Mouse (Mus musculus) neural tube, embryonic 12.5 days (tissue): ENCODE data around the gene Hmg20b. TPM values are rescaled to one million over a fixed set of nuclear protein-coding genes. Genes with fewer than 3 reads are reported as not detected.

Experiments used
- ATAC-seq: fragments of 200-750 bp; cut with Nextera tagmentation; 2 replicates; pipeline ENCODE4 v1.8.0; 2017; ENCODE audit warnings: low read depth, mild to moderate bottlenecking, moderate TSS enrichment, moderate library complexity; ENCODE audit not compliant: low FRiP score
- H3K27ac ChIP-seq: fragments of 300-500 bp; sonication (generic); 2 replicates; pipeline ENCODE4 v1.5.1; 2016
- H3K27me3 ChIP-seq: fragments of 300-500 bp; sonication (generic); replicated peaks from 2 replicates; pipeline ENCODE4 v1.6.1; 2016; ENCODE audit warnings: mild to moderate bottlenecking
- H3K36me3 ChIP-seq: fragments of 300-500 bp; sonication (generic); 2 replicates; pipeline ENCODE4 v1.6.1; 2016; ENCODE audit warnings: mild to moderate bottlenecking
- H3K4me1 ChIP-seq: fragments of 300-500 bp; sonication (generic); 2 replicates; pipeline ENCODE4 v1.6.1; 2016
- H3K4me2 ChIP-seq: fragments of 300-500 bp; sonication (generic); replicated peaks from 2 replicates; pipeline ENCODE4 v1.6.1; 2016; ENCODE audit warnings: mild to moderate bottlenecking
- H3K4me3 ChIP-seq: fragments of 300-500 bp; sonication (generic); 2 replicates; pipeline ENCODE4 v1.5.1; 2016
- H3K9ac ChIP-seq: fragments of 300-500 bp; sonication (generic); 2 replicates; pipeline ENCODE4 v1.6.1; 2016; ENCODE audit warnings: mild to moderate bottlenecking
- H3K9me3 ChIP-seq: fragments of 300-500 bp; sonication (generic); 2 replicates; pipeline ENCODE4 v1.6.1; 2016; ENCODE audit warnings: mild to moderate bottlenecking
- WGBS: fragments of 180-500 bp; shearing (Covaris S2); methylation state at CpG from one replicate; pipeline ENCODE4 v1.1.7; 2016; 5-methylcytosine and 5-hydroxymethylcytosine counted together
- microRNA-seq: library from miRNA; unstranded; fragments of <30 nt; microRNA quantifications from one replicate; pipeline ENCODE4, GENCODE M21; 2017
- polyA plus RNA-seq: library from polyadenylated mRNA; unstranded; fragments of >200 nt; fragmentation: Nextera tagmentation; extraction: Ambion mirVana; gene quantifications from 2 replicates; pipeline ENCODE4 v1.2.1, GENCODE M21; 2016

The Hmg20b gene
- polyA plus RNA-seq, 1 experiment from 2014 or later: 95.6 TPM

- Histone ChIP-seq H3K36me3 (peaks cover 4% of the 10 kb centered on the region; the same call in 1 of the 2 replicates), H3K27me3 (no peaks in the 10 kb centered on the region)
Observed at GRCm38 (mm10) chr10:81298369-81299100, 51.7 kb downstream of the Hmg20b start.

GRCm38 (mm10) chr10:81297845-81298244 lies 52.4 kb downstream of the Hmg20b start:
- H3K27ac ChIP-seq: 0 out of 2 replicates have a peak overlapping the region, but pooled peaks have one; percentile 15
- H3K27me3 ChIP-seq: no peaks in the 10 kb centered on the region
- H3K4me2 ChIP-seq: 0 out of 2 replicates have a peak overlapping the region, but pooled peaks have one; percentile 5
- no peak overlapping the region for H3K9ac ChIP-seq
- ATAC-seq: no peak
- H3K9me3 ChIP-seq: no peaks in the 10 kb centered on the region
- no peak overlapping the region for H3K4me3 ChIP-seq
- 70% methylated on average over 10 of the region's 10 CpGs for WGBS
- peaks cover 41% of the 10 kb centered on the region for H3K4me1 ChIP-seq
- peaks cover 4% of the 10 kb centered on the region; the same call in 1 of the 2 replicates for H3K36me3 ChIP-seq

More at GRCm38 (mm10) chr10:81298369-81299100, 51.7 kb downstream of the Hmg20b start:
- H3K4me1 ChIP-seq: peaks cover 45% of the 10 kb centered on the region
- H3K4me3 ChIP-seq: no peak overlapping the region
- no peak for ATAC-seq
- 94% methylated on average over 17 of the region's 17 CpGs for WGBS
- no peak overlapping the region for H3K9ac ChIP-seq
- H3K27ac ChIP-seq: no peak overlapping the region
- no peak overlapping the region for H3K4me2 ChIP-seq
- no peaks in the 10 kb centered on the region for H3K9me3 ChIP-seq

GRCm38 (mm10) chr10:81297246-81297645 lies 53.0 kb downstream of the Hmg20b start:
- peaks cover 35% of the 10 kb centered on the region for H3K4me1 ChIP-seq
- H3K27me3 ChIP-seq: no peaks in the 10 kb centered on the region
- H3K9ac ChIP-seq: no peak overlapping the region
- H3K27ac ChIP-seq: no peak overlapping the region; the same call in 1 of the 2 replicates
- peaks cover 4% of the 10 kb centered on the region; the same call in 1 of the 2 replicates for H3K36me3 ChIP-seq
- no peak overlapping the region for H3K4me3 ChIP-seq
- H3K9me3 ChIP-seq: no peaks in the 10 kb centered on the region
- WGBS: 84% methylated on average over 6 of the region's 6 CpGs
- H3K4me2 ChIP-seq: 0 out of 2 replicates have a peak overlapping the region, but pooled peaks have one; percentile 5
- ATAC-seq: no peak

Small RNAs within 50 kb of the gene (microRNA-seq; reads per million reads assigned to microRNA genes)
- not detected for gene Mir6913

Other genes starting within 250 kb of the Hmg20b start
- 230 and 232 TPM in 2 replicates for gene Map2k2, start 244.6 kb downstream of the Hmg20b start, polyA plus RNA-seq
- 15.6 and 17.5 TPM in 2 replicates for gene Zbtb7a, start 215.3 kb downstream of the Hmg20b start, polyA plus RNA-seq
- 67.6 and 70.6 TPM in 2 replicates for gene Pias4, start 182.6 kb downstream of the Hmg20b start, polyA plus RNA-seq
- 515 and 520 TPM in 2 replicates for gene Eef2, start 173.8 kb downstream of the Hmg20b start, polyA plus RNA-seq
- gene Dapk3, start 167.5 kb downstream of the Hmg20b start, polyA plus RNA-seq: 87.7 and 88.4 TPM in 2 replicates
- not detected in 2 replicates for gene 4930442H23Rik, start 166.6 kb downstream of the Hmg20b start, polyA plus RNA-seq
- 0.14 TPM in 1 of 2 replicates, not detected in the other for gene Nmrk2, start 148.4 kb downstream of the Hmg20b start, polyA plus RNA-seq
- 34.0 and 43.6 TPM in 2 replicates for gene Atcay, start 119.6 kb downstream of the Hmg20b start, polyA plus RNA-seq
- gene Zfr2, start 117.3 kb downstream of the Hmg20b start, polyA plus RNA-seq: 16.0 and 18.2 TPM in 2 replicates
- gene Matk, start 97.5 kb downstream of the Hmg20b start, polyA plus RNA-seq: 5.1 and 6.2 TPM in 2 replicates
- gene Mrpl54, start 83.5 kb downstream of the Hmg20b start, polyA plus RNA-seq: 157 and 176 TPM in 2 replicates
- 35.9 and 36.4 TPM in 2 replicates for gene Apba3, start 83.5 kb downstream of the Hmg20b start, polyA plus RNA-seq
- 3.9 and 4.6 TPM in 2 replicates for gene Tjp3, start 58.9 kb downstream of the Hmg20b start, polyA plus RNA-seq
- 89.7 and 99.3 TPM in 2 replicates for gene Pip5k1c, start 57.5 kb downstream of the Hmg20b start, polyA plus RNA-seq
- 54.1 and 54.9 TPM in 2 replicates for gene Cactin, start 29.4 kb downstream of the Hmg20b start, polyA plus RNA-seq
- gene Tbxa2r, start 21.7 kb downstream of the Hmg20b start, polyA plus RNA-seq: 3.8 and 4.7 TPM in 2 replicates
- gene Gipc3, start 7.2 kb downstream of the Hmg20b start, polyA plus RNA-seq: not detected in 2 replicates
- 16.0 and 16.8 TPM in 2 replicates for gene Mfsd12, start 7.0 kb upstream of the Hmg20b start, polyA plus RNA-seq
- gene 4930404N11Rik, start 15.3 kb upstream of the Hmg20b start, polyA plus RNA-seq: 0.80 and 1.1 TPM in 2 replicates
- gene Fzr1, start 28.0 kb upstream of the Hmg20b start, polyA plus RNA-seq: 136 and 138 TPM in 2 replicates
- gene Dohh, start 33.9 kb upstream of the Hmg20b start, polyA plus RNA-seq: 75.6 and 77.9 TPM in 2 replicates
- gene Gm48551, start 34.0 kb upstream of the Hmg20b start, polyA plus RNA-seq: 5.0 and 5.3 TPM in 2 replicates
- 2.3 and 2.5 TPM in 2 replicates for gene Gm48552, start 38.5 kb upstream of the Hmg20b start, polyA plus RNA-seq
- gene Smim24, start 42.6 kb upstream of the Hmg20b start, polyA plus RNA-seq: 2.1 and 2.7 TPM in 2 replicates
- gene Nfic, start 105.2 kb upstream of the Hmg20b start, polyA plus RNA-seq: 21.7 and 22.2 TPM in 2 replicates
- gene Celf5, start 132.2 kb upstream of the Hmg20b start, polyA plus RNA-seq: 32.3 and 33.0 TPM in 2 replicates
- gene Ncln, start 145.9 kb upstream of the Hmg20b start, polyA plus RNA-seq: 73.2 and 78.4 TPM in 2 replicates
- 0.51 and 0.56 TPM in 2 replicates for gene S1pr4, start 149.7 kb upstream of the Hmg20b start, polyA plus RNA-seq
- gene Gna15, start 173.7 kb upstream of the Hmg20b start, polyA plus RNA-seq: 0.81 and 1.2 TPM in 2 replicates
- gene Gna11, start 194.7 kb upstream of the Hmg20b start, polyA plus RNA-seq: 77.6 and 78.3 TPM in 2 replicates
- 547 and 569 TPM in 2 replicates for gene Aes, start 209.0 kb upstream of the Hmg20b start, polyA plus RNA-seq
- 18.1 and 19.6 TPM in 2 replicates for gene Tle2, start 224.1 kb upstream of the Hmg20b start, polyA plus RNA-seq